Mouse (Mus musculus): Measurements from ENCODE around the gene 2610528J11Rik.
"Not testable (repeated sequence)": the region's sequence is repeated elsewhere in the genome, so short reads cannot be mapped to it uniquely, and the experiment has no call there.

DNA sequence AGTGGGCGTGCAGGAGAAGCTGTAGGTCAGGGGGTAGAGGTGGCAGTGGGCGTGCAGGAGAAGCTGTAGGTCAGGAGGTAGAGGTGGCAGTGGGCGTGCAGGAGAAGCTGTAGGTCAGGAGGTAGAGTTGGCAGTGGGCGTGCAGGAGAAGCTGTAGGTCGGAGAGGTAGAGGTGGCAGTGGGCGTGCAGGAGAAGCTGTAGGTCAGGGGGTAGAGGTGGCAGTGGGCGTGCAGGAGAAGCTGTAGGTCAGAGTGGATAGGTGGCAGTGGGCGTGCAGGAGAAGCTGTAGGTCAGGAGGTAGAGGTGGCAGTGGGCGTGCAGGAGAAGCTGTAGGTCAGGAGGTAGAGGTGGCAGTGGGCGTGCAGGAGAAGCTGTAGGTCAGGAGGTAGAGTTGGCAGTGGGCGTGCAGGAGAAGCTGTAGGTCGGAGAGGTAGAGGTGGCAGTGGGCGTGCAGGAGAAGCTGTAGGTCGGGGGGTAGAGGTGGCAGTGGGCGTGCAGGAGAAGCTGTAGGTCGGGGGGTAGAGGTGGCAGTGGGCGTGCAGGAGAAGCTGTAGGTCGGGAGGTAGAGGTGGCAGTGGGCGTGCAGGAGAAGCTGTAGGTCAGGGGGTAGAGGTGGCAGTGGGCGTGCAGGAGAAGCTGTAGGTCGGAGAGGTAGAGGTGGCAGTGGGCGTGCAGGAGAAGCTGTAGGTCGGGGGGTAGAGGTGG lies 20.8 kb downstream of the 2610528J11Rik start:
- not testable (repeated sequence) for TF ChIP-seq POLR2A (IDR thresholded peaks at IDR 0.05; ENCODE audit: borderline replicate concordance, extremely low read depth, low read depth, low read length); CTCF (IDR thresholded peaks at IDR 0.05; ENCODE audit: insufficient read depth, low read length)

All from lung, adult 2 months (tissue).